In genomic region chr16:67610904-67611681, GRCm38 (mm10) we compare ENCODE assay signal across 10 mouse cellular contexts. TPM values are rescaled to one million over a fixed set of nuclear protein-coding genes. Genes with fewer than 3 reads are reported as not detected.
A peak's percentile ranks its signal among the peaks of the same experiment; 100 is the strongest.
DNase-seq lines count a peak whose midpoint lies in the region; ATAC-seq and TF ChIP-seq lines count a peak whose summit lies in the region.
"Had no signal": no experiment of that assay in that cellular context is flagged by ENCODE, and none has a peak within 500 bp of the region (broad histone marks: within the 10 kb centered on the region; RNA-seq: fewer than 3 reads in every experiment).

No protein-coding gene starts in this region.

- peaks cover 14% of the 10 kb centered on the region for H3K4me1 ChIP-seq in hindbrain, embryonic 13.5 days (replicated peaks)
- H3K4me1 ChIP-seq in olfactory bulb, adult 2 months (ENCODE audit: control insufficient read depth, insufficient read depth, low read length): no peaks in the 10 kb centered on the region
- H3K4me1 ChIP-seq: liver, embryonic 13.5 days had no signal

- no peak for DNase-seq in left cerebral cortex, adult 2 months (ENCODE audit: extremely low spot score in 1 of 2, low spot score in 2 of 2)
- DNase-seq in left cerebral cortex, adult 18-20 months (ENCODE audit: low spot score in 2 of 2): no peak
- DNase-seq in cerebellum, adult 9-11 months: peak; percentile 80
- no peak for DNase-seq in right cerebral cortex, adult 18-20 months
- DNase-seq in right cerebral cortex, postnatal 14 days: no peak
- DNase-seq: gastrocnemius, adult 2 months; liver, embryonic 13.5 days; thymus, adult 18-20 months had no signal

- intact Hi-C loops in left cerebral cortex, adult 2 months (cut with DNase I): loop anchor here (10.0 kb wide), 4 partner anchors 136 to 406 kb away; no protein-coding TSS in a partner anchor

- H3K27ac ChIP-seq in left cerebral cortex, adult 2 months: peak overlapping the region; percentile 91
- H3K27ac ChIP-seq in hindbrain, embryonic 13.5 days: peak overlapping the region; percentile 10
- H3K27ac ChIP-seq in olfactory bulb, adult 2 months (ENCODE audit: insufficient read depth, low read depth, low read length): peak overlapping the region; percentile 82
- H3K27ac ChIP-seq: gastrocnemius, adult 2 months; liver, embryonic 13.5 days had no signal

- no peak for TF ChIP-seq POLR2A in olfactory bulb, adult 2 months (IDR thresholded peaks at IDR 0.05; ENCODE audit: insufficient read depth, low read depth, low read length)

- H3K36me3 ChIP-seq in hindbrain, embryonic 13.5 days: no peaks in the 10 kb centered on the region
- H3K36me3 ChIP-seq: liver, embryonic 13.5 days had no signal

- no peak for TF ChIP-seq CTCF in left cerebral cortex, adult 2 months (IDR thresholded peaks at IDR 0.05)
- no peak for TF ChIP-seq CTCF in olfactory bulb, adult 2 months (IDR thresholded peaks at IDR 0.05; ENCODE audit: insufficient read depth, low read depth, low read length)

- no peaks in the 10 kb centered on the region for H3K27me3 ChIP-seq in hindbrain, embryonic 13.5 days

- peak overlapping the region; percentile 39 for H3K4me3 ChIP-seq in left cerebral cortex, adult 2 months
- H3K4me3 ChIP-seq in hindbrain, embryonic 13.5 days: no peak overlapping the region
- no peak overlapping the region for H3K4me3 ChIP-seq in olfactory bulb, adult 2 months (ENCODE audit: insufficient read depth, low read depth, low read length)
- H3K4me3 ChIP-seq: gastrocnemius, adult 2 months; liver, embryonic 13.5 days had no signal

- H3K9me3 ChIP-seq in hindbrain, embryonic 13.5 days: no peaks in the 10 kb centered on the region
- H3K9me3 ChIP-seq: liver, embryonic 13.5 days had no signal

- no peak overlapping the region for H3K9ac ChIP-seq in hindbrain, embryonic 13.5 days
- H3K9ac ChIP-seq: liver, embryonic 13.5 days had no signal

- peak; percentile 73 for ATAC-seq in hindbrain, embryonic 13.5 days (ENCODE audit: low FRiP score)

- H3K4me2 ChIP-seq in hindbrain, embryonic 13.5 days: peak overlapping the region; percentile 20; the same call in 1 of the 2 replicates
- H3K4me2 ChIP-seq: liver, embryonic 13.5 days had no signal

- 22% methylated on average over 7 of the region's 7 CpGs for WGBS in hindbrain, embryonic 13.5 days
- WGBS in olfactory bulb, adult 2 months: 9% methylated on average over 7 of the region's 7 CpGs

RNA-seq across cellular contexts. Expression of gene Cadm2, which starts 9.6 kb away (rescaled TPM):
- total RNA-seq in left cerebral cortex, adult 2 months (2021): 100 to 1,000 TPM; 230 to 245 TPM
- total RNA-seq in left cerebral cortex, adult 18-20 months (2021): 100 to 1,000 TPM; 192 to 198 TPM
- 31.4 and 37.3 TPM in 2 replicates for polyA plus RNA-seq in hindbrain, embryonic 13.5 days (2015; fragmentation: Nextera tagmentation; extraction: Ambion mirVana)
- 42.2 and 342 TPM in 2 replicates for polyA plus RNA-seq in olfactory bulb, adult 2 months (2012; ENCODE audit: insufficient read depth, insufficient read length, low replicate concordance, missing spikeins)

Comparison
In these comparisons a context has a peak if more than half of its experiments do, and no peak if none do; other contexts are left out.
1. H3K27ac ChIP-seq: peak in every context shown above with its lines; median percentile 91 in left cerebral cortex, adult 2 months; 82 in olfactory bulb, adult 2 months; 10 in hindbrain, embryonic 13.5 days.